Mouse (Mus musculus) urinary bladder, adult 2 months (tissue): Measurements from ENCODE around the gene Spert. TPM values are rescaled to one million over a fixed set of nuclear protein-coding genes. Genes with fewer than 3 reads are reported as not detected.

Source experiments
- DNase-seq: peaks from one replicate; pipeline ENCODE4 v3.0.0; 2022; ENCODE audit warnings: low spot score
- polyA plus RNA-seq: library from polyadenylated mRNA; depleted of rRNA; stranded (reverse); fragments of >200 nt; gene quantifications from 2 replicates; pipeline ENCODE4 v1.2.3, GENCODE M21; 2012; rRNA removed

Gene Spert
- not detected in 2 replicates for polyA plus RNA-seq

- no peak for DNase-seq
These were observed at the start of gene Spert for GRCm38 (mm10) chr14:75592978-75593377. Gene Spert (minus strand): TSS chr14:75593116.

- no peak for DNase-seq
These were observed 49.2 kb upstream of the Spert start, which contains the start of gene Erich6b for GRCm38 (mm10) chr14:75642080-75642479. Gene Erich6b (plus strand): TSS chr14:75642259.

- no peak for DNase-seq
These were observed 48.5 kb upstream of the Spert start for GRCm38 (mm10) chr14:75641369-75641768.

GRCm38 (mm10) chr14:75640846-75641245 lies 47.9 kb upstream of the Spert start:
- no peak for DNase-seq

DNA sequence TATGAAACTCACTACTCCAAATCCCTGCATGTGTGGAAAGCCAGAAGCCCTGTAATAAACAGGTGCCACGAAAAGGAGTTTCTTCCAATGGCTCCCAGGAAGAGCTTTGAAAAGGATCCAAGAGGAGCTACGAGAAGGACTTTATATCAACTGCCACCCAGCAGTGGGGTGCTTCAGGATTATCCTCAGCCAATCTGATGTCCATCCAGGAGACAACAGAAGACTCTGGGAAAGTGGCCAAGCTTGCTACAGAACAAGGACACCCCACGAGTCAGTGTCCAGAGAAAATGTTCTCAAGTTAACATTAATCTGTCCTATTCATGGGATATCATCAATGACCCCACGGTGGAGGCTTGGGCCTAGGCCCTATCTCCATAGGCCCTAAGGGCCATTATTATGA lies 44.7 kb upstream of the Spert start:
- DNase-seq: no peak

DNA sequence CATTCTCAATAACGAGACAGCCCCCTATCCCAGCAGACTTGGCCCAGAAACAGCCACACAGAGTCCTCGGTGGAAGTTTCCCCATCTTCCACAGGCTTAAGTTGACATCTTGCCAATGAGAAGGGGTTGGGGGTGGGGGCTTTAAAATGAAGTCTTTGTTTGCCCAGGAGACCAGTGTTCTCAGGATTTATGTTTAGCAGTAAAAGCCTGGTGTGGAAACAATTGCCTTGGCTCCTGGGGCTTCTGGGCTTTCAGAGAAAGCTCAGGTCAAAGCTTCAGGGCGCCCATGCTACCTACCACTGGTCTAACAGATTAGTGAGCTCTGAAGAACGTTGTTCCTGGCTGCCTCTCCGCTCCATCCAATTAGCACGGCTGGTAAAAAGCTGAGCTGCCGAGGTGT lies 43.2 kb upstream of the Spert start:
- no peak for DNase-seq

- no peak for DNase-seq
These were observed 42.4 kb upstream of the Spert start for GRCm38 (mm10) chr14:75635350-75635749.

DNA sequence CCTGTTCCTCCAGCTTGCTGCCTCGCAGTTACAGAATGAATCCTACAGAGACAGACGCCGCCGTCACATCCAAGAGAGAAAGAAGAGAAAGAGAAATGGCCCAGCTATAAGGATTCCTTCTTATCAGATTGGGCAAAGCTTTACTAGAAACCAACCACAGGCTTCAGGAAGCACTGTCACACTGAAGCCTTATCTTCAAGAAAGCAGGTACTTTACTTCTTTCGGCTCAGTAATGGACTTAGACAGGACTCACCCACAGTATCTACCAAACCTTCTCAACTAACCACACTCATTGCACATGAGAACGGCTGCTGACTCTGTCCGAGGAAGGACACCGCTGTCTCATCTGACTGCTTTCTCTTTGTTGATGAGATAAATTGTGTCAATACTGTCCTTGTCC lies 36.0 kb upstream of the Spert start:
- no peak for DNase-seq

- no peak for DNase-seq
These were observed 30.1 kb upstream of the Spert start for GRCm38 (mm10) chr14:75622984-75623383.

DNA sequence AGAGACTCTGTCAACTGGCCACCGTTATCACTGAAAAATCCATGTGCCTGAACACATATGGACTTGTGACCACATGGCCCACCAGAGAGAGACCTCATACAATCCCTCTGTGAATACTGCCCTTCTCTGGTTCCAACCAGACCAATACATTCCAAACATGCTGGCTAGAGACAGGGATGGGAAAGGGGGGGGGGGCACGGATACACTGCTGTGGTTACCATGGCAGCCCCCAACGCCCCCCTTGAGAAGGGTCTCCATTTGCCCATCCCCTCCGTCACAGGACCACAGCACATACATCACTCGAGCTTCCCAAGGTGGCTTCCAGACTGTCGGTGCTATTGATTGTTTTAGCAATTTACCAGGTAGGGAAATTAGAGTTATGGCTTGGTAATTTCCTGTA lies 23.5 kb upstream of the Spert start:
- DNase-seq: no peak

- no peak for DNase-seq
These were observed 16.3 kb upstream of the Spert start for GRCm38 (mm10) chr14:75609176-75609575.

GRCm38 (mm10) chr14:75583870-75584269 lies 9.0 kb downstream of the Spert start:
- no peak for DNase-seq

DNA sequence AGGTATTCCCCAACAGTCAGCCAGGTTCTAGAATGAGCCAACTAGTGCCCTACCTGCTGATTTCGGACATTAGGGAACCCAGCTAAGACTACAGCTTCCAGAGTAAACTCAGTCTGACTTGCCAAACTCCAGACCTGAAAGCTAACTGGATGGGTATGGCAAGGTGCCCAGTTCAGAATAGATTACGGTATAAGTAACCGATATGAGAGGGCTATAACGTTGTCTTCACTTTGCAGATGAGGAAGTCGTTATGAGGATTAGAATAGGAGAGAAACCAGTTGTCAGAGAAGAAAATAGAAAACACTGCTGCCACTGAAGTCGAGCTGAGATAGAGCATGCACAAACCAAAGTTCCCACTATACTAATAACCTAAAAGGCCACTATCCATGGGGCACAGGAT lies 13.9 kb downstream of the Spert start:
- DNase-seq: no peak

- DNase-seq: no peak
These were observed 26.6 kb downstream of the Spert start for GRCm38 (mm10) chr14:75566303-75566702.

GRCm38 (mm10) chr14:75565534-75566140 lies 27.3 kb downstream of the Spert start:
- no peak for DNase-seq

DNA sequence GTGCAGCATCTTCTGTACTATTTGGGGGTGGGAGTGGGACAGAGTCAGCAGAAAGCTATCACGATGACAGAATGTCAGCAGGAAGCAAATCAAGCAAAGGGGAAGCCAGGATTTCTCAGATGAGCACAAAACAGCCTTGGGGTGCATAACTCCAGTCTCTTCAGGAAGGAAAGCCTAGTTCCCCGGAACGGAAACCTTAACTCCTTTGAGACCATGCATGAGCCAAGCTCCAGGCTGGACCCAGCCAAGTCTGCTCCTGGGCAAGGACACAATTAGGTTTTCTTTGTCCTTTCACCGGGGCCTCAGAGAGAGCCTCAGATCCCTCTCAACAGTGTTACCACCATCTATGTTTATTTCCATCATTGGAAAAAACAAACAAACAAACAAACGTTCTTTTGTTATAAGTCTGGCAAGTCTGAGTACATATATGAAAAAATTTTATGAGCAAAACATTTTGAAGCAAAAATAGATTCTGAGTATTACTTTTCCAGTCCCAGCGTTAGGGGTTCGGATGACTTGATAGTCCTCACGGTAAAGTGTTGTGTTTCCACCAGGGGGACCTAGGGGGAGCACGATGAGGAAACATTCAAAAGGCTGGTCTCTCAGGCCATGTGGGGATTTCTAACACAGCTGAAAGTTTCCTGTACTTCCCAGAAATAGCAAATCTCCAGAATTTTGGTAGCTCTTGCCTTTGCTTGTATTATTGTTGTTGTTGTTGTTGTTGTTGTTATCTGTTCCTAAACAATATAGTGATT lies 31.2 kb downstream of the Spert start:
- no peak for DNase-seq

- DNase-seq: no peak
These were observed 51.2 kb downstream of the Spert start for GRCm38 (mm10) chr14:75541731-75542130.

DNA sequence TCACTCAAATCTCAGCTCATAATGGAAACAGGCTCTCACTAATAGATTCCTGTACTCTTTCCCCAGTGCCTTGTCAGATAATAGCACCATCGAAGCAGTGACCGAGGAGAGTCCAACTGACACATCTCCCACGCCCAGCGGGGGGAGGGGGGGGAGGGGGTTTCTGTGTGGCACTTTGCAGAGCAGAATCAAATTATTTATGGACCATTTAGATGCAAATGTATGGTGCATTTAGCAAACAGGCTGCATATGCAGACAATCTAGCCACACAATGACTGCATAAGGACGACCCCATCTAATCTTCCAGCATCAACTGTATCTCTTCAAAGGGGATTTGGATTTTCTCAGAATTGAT lies 51.9 kb downstream of the Spert start:
- DNase-seq: no peak

DNA sequence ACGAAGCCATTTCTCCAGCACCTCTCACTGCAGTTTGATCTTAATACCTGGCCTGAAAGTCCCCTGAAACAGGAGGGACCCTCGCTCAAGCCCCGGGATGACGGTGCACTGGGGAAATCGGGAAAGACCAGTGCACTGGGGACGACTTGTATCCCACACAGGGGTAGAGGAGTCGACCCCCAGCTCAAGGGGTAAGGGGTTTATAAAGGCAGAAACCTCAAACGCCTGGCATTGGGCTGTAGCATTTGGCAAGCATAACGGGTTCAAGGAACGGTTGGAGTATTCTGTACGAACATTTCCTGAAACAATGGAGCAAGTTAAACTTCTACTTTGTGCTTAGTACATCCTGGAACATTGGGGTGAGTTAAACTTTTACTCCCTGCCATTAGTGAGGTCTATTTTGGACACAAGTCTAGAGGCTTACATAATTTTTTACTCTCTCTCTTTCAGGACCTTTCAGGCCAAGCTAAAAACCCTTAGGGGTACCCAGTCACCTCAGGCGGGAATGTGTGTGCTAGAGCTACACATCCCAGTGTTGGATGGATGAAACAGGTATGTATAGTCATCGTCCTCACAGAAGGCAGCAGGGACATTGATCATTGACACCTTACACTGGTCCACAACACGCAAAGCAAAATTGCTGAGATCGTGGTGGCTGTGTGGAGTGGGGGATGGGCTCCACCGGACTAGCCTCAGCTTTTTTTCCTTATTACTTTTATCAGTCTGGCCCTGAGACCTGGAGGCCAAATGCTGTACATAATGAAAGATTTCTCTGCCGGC lies 52.5 kb downstream of the Spert start:
- DNase-seq: no peak

GRCm38 (mm10) chr14:75539205-75539604 lies 53.7 kb downstream of the Spert start:
- DNase-seq: no peak
